Mouse (Mus musculus) duodenum, adult 2 months (tissue): ENCODE measurements around the gene 1700129C05Rik. TPM values are rescaled to one million over a fixed set of nuclear protein-coding genes. Genes with fewer than 3 reads are reported as not detected.

Experiments used
- polyA plus RNA-seq: library from polyadenylated mRNA; depleted of rRNA; stranded (reverse); fragments of >200 nt; gene quantifications from 2 replicates; pipeline ENCODE4 v1.2.3, GENCODE M21; 2012; ENCODE audit warnings: low replicate concordance; rRNA removed

The 1700129C05Rik gene
- not detected in 2 replicates for polyA plus RNA-seq

DNA sequence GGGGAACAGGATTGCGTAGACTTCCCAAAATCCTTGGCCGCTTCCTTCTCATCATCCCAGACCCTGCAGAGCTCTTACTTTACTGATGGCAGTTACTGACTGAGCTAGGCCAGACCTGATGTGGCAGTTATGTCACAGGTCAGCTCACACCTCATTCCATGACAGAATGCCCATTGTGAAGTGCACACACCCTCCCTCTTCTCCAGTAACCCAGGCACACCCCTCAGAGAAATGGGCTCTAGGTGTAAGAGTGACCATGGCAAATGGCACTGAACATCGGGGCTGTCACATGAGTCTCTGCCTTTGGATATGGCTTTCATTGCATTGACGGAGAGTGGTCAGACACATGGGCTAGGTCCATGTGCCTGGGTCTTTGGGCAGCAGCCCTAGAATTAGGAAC is at the start of gene 1700129C05Rik:
Gene 1700129C05Rik (minus strand): TSS at position 101 of the 400 bp plus-strand sequence.

GRCm38 (mm10) chr14:59178649-59179048 is 36.0 kb upstream of the 1700129C05Rik start, which contains the start of gene Gm5142:
Gene Gm5142, minus strand, starts transcription at chr14:59178749.

Other genes with a start within 250 kb of the 1700129C05Rik start
- not detected in 2 replicates for gene Gm5142, start 35.9 kb upstream of the 1700129C05Rik start, polyA plus RNA-seq
- 19.5 and 20.9 TPM in 2 replicates for gene Rcbtb1, start 58.3 kb upstream of the 1700129C05Rik start, polyA plus RNA-seq
- gene Gm6904, start 117.3 kb upstream of the 1700129C05Rik start, polyA plus RNA-seq = not detected in 2 replicates
- gene Phf11a, start 154.6 kb upstream of the 1700129C05Rik start, polyA plus RNA-seq = 0.20 TPM in 1 of 2 replicates, not detected in the other
- gene Phf11b, start 198.5 kb upstream of the 1700129C05Rik start, polyA plus RNA-seq = 0.08 and 0.28 TPM in 2 replicates
- gene Phf11d, start 222.6 kb upstream of the 1700129C05Rik start, polyA plus RNA-seq = 1.6 and 2.0 TPM in 2 replicates